8 mouse cellular contexts compared by ENCODE assay signal in genomic region chr2:30718741-30719381, GRCm38 (mm10).
DNase-seq lines count a peak whose midpoint lies in the region; ATAC-seq and TF ChIP-seq lines count a peak whose summit lies in the region.

No protein-coding gene starts in this region.

- peak overlapping the region; percentile 68 for H3K4me2 ChIP-seq in lung, embryonic 15.5 days

- H3K27me3 ChIP-seq in cerebellum, adult 2 months (ENCODE audit: control insufficient read depth, insufficient read depth, low read length) = no peaks in the 10 kb centered on the region
- H3K27me3 ChIP-seq in lung, embryonic 15.5 days = no peaks in the 10 kb centered on the region

- peak overlapping the region; percentile 95 for H3K27ac ChIP-seq in cerebellum, adult 2 months (ENCODE audit: insufficient read depth, low read length)
- peak overlapping the region; percentile 99 for H3K27ac ChIP-seq in lung, embryonic 15.5 days

- TF ChIP-seq POLR2A in cerebellum, adult 2 months (IDR thresholded peaks at IDR 0.05; ENCODE audit: borderline replicate concordance, insufficient read depth, low read length) = peak; percentile 41; the same call in 1 of the 2 replicates

- peak overlapping the region; percentile 62 for H3K9ac ChIP-seq in lung, embryonic 15.5 days

- no peak for TF ChIP-seq CTCF in cerebellum, adult 2 months (IDR thresholded peaks at IDR 0.05; ENCODE audit: borderline replicate concordance, insufficient read depth, low read depth, low read length)

- peak overlapping the region; percentile 36 for H3K4me3 ChIP-seq in cerebellum, adult 2 months (replicated peaks; ENCODE audit: insufficient read depth, low read depth, low read length)
- H3K4me3 ChIP-seq in lung, embryonic 15.5 days = peak overlapping the region; percentile 34

- WGBS in cerebellum, adult 2 months = 0% methylated on average over 29 of the region's 29 CpGs
- under 1% methylated on average over 29 of the region's 29 CpGs for WGBS in lung, embryonic 15.5 days

- DNase-seq in Muller cell, postnatal 12 days (ENCODE audit: inconsistent ontology term) = peak; percentile 97
- DNase-seq in cerebellum, adult 2 months = peak; percentile 88 to 92
- DNase-seq in forelimb bud, embryonic 11.5 days (ENCODE audit: low read depth, low spot score) = peak; percentile 91
- peak; percentile 88 for DNase-seq in layer of hippocampus, adult 9-11 months
- peak; percentile 84 for DNase-seq in ovary, postnatal 36 days (ENCODE audit: low spot score)
- DNase-seq in urinary bladder, postnatal 36 days (ENCODE audit: low spot score in 2 of 2) = peak; percentile 84 to 88

- H3K36me3 ChIP-seq in lung, embryonic 15.5 days = no peaks in the 10 kb centered on the region

- ATAC-seq in hematopoietic stem cell, adult 5-6 weeks (replicated peaks in 1 of 2; ENCODE audit: insufficient read depth in 1 of 2, low FRiP score in 2 of 2, low TSS enrichment in 1 of 2, low read depth in 1 of 2, poor library complexity in 2 of 2, severe bottlenecking in 2 of 2) = peak; percentile 37 to 56; a peak in 2 of 4 replicates
- peak; percentile 66 for ATAC-seq in lung, embryonic 15.5 days (ENCODE audit: borderline replicate concordance, extremely low read depth, low FRiP score, low TSS enrichment)

- peaks cover 60% of the 10 kb centered on the region for H3K4me1 ChIP-seq in cerebellum, adult 2 months (ENCODE audit: control insufficient read depth, insufficient read depth, low read length)
- H3K4me1 ChIP-seq in lung, embryonic 15.5 days = peaks cover 79% of the 10 kb centered on the region

- no peaks in the 10 kb centered on the region for H3K9me3 ChIP-seq in lung, embryonic 15.5 days

Comparison
In these comparisons a context has a peak if more than half of its experiments do, and no peak if none do; other contexts are left out.
1. Peak in every context shown above with its lines: DNase-seq, ATAC-seq, H3K4me3 ChIP-seq and H3K27ac ChIP-seq.